Mouse (Mus musculus) kidney, adult 9 months (tissue): Measurements from ENCODE around the gene Tob1.

Experiments used
- DNase-seq: peaks from one replicate; pipeline ENCODE4 v3.0.0; 2022

The Tob1 gene

DNA sequence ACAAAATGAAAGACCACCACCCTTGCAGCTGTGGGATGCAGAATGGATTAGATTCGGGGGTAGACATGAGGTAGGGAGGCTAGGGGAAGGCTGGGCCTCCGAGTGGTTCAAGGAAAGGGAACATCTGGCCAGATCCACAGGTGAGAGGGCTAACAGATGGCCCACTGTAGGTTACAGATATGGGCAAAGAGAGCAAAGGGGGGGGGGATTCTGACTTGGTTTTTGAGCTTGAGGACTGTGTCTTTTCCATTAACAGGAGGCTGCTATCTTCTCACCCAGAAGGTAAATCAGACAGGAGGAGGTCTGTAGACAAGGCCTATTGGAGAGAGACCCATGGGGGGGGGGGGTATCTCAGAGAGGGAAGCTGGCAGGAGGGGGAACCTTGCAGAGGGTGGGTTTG is 11.5 kb upstream of the Tob1 start:
- no peak for DNase-seq

DNA sequence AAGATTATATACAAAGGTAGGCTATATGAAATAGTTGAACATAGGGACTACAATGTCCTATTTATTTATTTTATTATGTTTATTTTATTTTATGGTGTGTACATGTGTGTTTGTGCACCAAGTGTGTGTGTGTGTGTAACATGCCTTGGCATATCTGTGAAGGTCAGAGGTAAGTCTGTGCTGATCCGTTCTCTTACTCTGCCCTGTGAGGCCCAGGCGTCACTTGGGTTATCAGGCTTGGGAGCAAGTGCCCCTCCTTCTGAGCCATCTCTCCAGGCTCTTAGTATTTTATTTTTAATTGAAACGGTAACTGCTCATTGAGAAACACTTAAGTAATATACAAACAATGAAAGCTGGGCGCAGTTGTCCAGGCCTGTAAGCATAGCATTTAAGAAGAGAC is 10.8 kb upstream of the Tob1 start:
- DNase-seq, result no peak

DNA sequence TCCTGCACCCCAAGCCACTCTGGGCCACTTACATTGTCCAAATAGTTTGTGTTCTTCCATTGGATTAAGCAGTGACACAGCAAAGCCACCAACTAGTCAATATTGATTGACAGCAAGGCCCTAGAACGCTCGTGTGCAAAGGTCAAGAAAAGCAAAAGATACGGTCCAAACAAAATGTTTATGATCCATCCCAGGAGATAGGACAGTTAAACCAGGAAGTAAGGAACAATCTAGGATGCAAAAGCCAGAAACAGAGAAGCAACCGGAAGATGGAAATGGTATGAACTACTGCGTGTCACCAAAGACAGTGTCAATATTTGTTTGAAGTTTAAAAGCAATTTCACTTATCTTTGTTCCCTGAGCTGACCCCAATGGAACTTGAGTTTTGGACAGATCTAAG is 9.1 kb upstream of the Tob1 start:
- DNase-seq, result no peak

DNA sequence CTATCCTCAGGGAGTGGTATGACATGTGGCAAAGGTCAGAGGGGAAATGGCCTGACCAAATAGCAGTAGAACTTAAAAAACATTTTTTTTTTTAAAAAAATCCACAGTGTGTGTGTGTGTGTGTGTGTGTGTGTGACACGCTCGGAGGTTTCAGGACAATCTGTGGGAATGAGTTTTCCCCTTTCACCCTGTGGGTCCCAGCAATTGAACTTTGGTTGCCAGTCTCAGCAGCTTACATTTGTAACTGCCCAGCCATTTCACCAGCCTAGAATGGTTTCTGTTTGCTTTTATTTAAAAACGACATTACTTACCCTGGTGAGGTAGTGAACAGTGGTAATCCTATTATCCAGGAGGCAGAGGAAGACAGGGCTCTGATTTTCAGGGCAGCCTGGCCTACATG is 8.2 kb upstream of the Tob1 start:
- DNase-seq, result no peak

DNA sequence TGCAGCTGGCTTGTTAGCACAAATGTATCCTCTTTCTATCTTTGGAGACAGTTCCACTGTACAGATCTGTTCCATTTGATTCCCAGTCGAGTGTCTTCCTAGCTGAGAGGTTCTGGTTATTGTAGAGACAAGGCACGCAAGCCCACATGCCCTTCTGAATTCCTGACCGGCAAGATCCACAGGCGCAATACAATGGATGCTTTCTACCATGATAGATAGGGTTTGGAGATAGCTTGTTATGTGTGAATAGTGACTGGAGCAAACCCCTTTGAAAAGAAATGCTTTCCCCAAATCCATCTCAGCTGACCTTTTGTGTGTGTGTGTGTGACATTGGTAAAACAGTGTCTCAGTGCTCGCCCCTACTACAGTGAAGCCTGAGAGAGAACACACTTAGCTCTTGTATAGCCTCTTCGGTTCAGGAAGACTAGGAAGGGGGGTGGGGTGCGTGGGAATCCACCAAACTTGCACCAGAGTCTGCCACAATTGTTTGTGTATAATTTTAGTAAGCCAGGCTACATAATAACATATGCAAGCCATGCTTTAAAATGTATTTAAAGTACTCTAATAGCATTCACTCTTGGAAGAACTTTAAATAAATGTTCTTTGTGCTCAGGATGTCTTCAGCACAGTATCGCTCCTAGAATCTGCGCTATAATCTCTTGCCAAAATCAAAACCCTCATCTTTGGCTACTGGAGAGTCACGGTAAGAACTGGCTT is 4.7 kb upstream of the Tob1 start:
- DNase-seq, result no peak

DNA sequence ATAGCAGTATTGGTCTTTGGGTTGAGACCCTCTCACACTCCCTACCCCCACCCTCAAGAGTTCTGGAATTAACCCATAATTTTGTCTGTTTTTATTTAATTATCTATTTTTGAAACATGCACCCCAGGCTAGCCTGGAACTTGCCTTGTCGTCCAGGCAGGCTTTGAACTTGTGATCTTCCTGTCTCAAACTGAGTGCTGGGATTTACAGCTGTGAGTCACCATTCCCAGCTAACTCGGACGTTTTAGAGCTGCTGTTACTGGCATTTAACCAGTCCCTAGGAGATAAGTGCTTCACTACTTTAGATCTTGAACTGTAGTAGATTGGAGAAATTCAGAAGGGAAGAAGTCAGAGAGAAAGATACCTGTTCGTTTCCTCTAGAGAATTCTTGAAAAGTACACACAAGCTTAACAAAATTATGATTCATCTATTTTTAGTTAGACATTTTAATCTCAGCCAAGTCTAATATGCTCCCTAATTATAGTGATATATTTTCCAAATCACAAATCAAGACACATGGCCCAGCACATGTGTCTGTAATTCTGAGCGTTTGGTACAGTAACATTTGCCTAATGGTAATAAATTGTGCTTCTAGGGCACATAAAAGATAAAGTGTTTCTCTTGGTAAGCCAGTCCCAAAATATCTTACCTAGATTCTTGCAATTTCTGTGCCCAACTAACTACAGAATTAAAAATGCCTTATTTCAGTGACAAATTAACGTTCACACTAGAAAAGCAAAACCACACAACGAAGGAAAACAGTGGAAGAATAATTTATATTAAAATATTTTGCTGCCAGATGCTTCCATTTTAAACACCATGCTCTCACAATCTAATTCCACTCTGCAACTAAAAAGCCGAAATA is 2.2 kb upstream of the Tob1 start:
- DNase-seq, result no peak

DNA sequence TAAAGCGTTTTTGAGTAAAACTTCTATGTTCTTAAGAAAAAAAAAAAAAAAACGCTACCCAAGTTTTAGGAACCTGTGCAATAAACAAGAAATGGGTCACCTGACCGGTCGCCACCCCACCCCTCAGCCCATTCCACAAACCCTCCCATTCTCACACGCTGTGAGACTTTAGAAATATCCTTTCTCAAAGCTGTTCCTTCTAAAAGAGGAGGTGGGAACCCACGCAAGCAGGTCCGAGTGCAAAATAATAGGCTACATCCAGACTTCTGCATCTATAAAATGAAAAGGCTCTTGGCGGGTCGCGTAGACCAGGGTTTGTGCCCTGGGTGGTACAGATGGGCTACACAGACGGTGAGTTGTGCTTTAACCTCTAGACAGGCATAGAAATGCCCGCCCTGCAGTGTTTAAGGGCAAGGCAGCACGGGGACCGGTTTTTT is 1.5 kb upstream of the Tob1 start:
- no peak for DNase-seq

DNA sequence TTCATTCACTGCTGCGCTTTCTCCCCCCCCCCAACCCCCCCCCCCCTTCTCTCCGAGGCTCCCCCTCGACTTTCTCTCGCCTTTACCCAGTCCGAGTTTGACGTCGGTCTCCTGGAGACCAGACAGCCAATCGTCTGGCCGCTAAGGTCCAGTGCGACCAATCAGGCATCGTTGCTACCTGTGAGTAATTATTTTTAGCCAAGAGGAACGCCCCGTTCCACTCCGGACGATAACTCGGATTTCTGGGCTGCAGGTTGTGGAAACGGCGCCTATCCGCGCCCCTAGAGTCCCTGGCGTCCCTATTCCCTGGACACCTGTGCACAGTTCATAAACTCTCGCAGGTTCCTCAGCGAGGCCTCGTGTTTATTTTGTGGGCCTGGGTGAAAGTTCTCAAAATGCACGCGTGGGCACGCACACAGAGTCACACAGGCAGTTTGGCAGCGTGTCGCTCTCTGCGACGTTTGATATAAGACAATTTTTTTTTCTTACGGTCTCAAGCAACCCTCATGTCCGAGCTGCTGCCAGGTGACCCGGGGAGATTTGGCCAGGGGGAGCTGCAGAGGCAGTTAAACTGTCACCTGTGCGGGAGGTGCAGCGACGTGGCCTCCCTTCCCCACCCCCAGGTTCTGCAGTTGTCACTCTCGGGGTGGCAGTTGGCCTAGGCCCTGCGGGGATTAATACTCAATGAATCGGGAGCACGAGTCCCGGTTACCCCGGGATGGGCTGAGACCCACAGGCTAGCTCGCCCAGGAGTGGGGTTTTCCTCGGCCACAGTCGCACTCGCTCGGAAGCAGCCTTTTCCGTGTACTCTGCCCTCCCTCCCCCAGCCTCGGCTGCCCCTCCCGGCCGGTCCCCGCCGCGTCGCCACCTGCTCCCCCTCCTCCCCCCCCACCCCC is 815 bp upstream of the Tob1 start:
- peak; percentile 98 for DNase-seq

DNA sequence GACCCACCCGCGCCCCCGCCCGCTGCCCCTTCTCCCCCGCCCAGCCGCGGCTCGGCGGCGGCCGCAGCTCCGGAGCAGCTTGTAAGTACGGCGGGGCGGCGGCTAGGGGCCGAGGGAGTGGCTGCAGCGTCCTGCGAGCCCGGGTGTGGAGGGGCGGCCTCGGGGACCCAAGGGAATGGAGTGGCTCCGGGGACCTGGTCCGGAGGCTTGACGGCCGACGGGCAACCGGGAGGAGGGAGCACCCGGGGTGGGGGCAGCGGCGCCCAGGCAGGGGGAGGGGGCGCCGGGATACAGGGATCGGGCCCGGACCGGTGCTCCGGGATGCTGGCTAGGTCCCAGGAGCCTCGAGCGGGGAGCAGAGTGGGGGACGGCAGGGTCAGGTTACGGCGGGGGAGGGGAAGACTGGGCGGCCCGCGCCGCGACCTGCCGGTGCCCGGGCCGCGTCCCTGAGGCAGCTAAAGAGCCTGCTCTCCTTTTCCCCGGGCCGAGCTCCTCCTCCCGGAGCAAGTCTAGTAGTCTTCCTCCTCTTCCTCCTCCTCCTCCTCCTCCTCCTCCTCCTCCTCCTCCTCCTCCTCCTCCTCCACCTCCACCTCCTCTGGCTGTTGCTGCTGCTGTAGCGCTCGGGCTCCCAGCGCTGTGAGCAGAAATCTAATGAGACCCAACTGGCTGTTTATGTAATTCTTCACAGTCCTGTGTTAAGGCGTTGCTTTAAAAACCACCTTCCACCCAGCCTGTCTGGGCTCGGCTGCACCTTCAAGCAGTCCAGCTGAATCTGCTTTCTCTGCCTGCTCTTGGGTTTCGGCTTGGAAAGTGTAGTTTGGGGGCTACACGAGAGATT is 616 bp downstream of the Tob1 start:
- DNase-seq, result peak; percentile 74

DNA sequence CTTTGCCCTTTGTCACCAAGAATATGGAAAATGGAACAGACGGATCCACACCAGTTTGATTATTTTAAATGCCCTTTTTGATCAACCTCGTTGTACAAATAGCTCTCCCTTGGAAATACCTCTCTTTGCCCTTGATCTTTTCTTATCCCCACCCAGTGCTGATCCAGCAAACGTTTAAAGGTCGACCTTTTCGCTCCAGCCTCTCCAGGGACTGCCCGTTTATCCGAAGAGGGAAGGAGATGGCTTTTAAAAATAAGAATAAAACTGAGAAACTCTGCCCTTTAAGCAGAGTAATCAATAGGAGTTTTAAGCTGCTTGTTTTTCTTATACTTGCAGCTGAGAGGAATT is 1.2 kb downstream of the Tob1 start:
- DNase-seq, result peak; percentile 69

DNA sequence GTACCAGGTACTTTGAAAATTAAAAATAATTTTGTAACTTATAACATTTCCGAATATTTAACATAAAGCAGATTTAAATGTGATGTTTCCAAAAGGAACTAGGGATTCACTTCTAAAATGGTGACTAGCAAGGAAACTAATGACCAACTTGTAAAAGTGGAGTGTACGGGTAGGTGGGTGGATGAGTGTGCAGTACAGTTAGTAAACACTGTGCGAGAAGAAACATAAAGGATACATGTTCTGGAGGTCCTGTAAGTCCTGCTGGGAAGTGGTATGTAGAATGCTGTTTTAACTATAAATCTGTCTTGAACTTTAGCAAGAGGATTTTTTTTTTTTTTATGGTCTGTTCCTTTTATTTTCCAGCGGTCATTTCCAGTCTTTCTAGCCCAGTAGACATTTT is 1.7 kb downstream of the Tob1 start:
- no peak for DNase-seq

DNA sequence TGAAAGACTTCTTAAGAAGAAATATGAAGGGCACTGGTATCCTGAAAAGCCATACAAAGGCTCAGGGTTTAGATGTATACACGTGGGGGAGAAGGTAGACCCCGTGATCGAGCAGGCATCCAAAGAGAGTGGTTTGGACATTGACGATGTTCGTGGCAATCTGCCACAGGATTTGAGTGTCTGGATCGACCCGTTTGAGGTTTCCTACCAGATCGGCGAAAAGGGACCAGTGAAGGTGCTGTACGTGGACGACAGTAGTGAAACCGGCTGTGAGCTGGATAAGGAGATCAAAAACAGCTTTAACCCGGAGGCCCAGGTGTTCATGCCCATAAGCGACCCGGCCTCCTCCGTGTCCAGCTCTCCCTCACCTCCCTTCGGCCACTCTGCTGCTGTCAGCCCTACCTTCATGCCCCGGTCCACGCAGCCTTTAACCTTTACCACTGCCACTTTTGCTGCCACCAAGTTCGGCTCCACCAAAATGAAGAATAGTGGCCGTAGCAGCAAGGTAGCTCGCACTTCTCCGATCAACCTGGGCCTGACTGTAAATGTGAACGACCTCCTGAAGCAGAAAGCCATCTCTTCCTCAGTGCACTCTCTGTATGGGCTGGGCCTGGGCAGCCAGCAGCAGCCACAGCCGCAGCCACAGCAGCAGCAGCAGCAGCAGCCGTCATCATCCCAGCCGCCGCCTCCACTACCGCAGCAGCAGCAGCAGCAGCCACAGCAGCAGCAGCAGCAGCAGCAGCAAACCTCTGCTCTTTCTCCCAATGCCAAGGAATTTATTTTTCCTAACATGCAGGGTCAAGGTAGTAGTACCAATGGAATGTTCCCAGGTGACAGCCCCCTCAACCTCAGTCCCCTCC is 2.7 kb downstream of the Tob1 start:
- DNase-seq, result peak; percentile 45

DNA sequence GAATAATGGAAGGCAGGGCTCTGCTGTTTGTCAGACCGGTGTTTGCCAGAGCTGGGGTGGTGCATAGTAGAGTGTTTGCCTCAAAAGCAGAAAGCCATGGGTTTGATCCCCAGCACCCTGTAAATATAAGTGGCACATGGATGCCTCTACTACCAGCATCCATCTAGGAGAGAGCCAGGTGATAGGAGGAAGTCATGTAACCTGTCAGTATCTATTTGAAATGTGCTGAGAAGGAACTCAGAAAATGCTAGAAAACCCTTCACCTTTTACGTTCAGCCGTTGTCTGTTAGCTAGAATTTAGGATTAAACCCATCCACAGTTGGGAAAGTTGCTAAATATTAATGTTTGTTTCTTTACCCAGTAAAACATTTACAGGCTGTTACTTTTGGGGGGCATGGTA is 4.3 kb downstream of the Tob1 start:
- DNase-seq, result no peak

DNA sequence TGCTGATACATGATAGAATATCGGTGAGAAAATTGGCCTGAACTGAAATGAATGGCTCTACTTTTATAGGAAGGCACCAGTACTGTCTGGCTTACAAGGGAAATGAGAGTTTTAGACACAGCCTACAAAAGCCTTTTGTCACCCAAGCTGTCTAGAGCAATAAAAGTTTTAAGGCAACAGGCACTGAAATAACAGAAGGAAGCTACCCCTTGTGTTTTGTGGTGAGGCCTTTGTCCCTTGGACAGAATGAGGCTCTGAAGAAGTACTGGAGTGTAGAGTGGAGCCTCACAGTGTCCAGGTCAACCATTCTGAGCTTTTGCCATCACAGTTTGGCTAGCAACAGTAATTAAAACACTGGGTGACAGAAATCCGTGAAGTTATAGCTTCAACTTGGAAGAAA is 5.0 kb downstream of the Tob1 start:
- peak; percentile 44 for DNase-seq

DNA sequence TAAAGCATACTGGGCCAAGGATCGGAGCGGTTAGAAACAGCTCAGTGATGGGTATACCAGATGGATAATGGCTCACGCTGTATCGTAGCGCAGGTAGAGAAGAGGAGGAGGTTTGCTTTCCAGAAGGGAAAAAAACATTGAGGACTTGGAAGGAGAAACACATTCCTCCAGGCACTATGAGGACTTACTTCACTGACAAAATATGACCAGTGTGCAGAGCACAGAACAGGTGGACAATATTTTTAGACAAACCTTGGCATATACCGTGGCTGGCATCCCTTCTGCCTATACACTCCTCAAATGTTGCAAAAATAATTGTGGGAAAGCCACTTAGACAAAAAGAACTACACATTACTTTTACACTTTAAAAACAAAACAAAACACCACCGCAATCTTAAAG is 10.0 kb downstream of the Tob1 start:
- no peak for DNase-seq

DNA sequence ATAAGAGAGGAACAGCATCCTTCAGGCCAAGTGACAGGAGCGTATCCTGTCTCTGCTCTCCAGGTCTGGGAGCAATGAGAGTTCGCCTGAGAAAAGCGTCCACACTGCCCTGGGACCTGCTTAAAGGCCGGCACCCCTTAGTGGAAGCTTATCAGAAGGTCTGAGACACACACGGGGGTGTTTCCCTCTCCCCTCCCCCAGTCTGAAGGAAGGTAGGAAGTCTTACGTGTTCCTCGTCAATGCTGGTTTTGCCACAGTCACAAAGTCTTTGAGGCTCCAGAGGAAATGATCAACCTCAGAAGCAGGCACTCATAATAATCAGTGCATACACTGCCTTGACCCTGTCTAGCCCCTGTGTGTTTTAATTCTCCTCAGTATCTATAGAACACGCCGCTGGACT is 12.3 kb downstream of the Tob1 start:
- DNase-seq, result no peak

DNA sequence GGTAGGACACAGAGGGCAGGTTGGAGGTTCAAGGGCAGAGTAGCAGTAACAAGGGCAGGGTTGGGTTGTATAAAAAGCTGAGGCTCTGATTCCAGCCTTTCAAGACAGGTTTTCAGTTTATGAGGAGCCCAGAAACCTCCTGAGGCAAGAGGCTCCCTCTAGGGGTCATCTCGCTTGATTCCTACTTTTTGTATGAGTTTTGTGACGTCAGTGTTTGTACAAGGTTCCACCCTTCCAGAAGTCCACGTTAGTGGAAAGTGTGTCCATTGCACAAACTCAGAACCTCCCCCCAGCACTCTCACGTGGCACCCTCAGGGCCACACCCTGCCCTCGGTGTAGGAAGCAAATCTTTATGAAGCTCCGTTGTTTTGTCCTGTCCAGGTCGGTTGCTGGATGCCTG is 14.7 kb downstream of the Tob1 start:
- DNase-seq, result peak; percentile 89

DNA sequence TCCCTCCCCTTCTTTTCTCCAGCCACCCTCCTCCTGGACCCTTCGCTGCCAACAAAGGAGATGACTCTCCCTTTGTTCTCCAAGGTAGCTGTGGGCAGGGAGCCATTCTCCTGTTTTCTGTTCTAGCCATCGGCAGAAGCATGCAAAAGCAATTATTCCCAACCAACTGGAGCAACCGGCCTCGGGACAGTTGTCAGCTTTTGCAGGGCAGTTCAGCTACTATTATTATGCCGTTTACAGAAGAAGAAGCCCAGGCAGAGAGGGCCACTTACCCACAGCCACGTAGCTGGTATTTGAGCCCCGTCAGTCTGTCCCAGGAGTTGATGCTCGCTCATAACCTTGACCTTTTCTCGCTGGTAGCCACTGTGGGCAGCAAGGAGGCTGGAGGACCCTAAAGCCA is 17.2 kb downstream of the Tob1 start:
- no peak for DNase-seq

DNA sequence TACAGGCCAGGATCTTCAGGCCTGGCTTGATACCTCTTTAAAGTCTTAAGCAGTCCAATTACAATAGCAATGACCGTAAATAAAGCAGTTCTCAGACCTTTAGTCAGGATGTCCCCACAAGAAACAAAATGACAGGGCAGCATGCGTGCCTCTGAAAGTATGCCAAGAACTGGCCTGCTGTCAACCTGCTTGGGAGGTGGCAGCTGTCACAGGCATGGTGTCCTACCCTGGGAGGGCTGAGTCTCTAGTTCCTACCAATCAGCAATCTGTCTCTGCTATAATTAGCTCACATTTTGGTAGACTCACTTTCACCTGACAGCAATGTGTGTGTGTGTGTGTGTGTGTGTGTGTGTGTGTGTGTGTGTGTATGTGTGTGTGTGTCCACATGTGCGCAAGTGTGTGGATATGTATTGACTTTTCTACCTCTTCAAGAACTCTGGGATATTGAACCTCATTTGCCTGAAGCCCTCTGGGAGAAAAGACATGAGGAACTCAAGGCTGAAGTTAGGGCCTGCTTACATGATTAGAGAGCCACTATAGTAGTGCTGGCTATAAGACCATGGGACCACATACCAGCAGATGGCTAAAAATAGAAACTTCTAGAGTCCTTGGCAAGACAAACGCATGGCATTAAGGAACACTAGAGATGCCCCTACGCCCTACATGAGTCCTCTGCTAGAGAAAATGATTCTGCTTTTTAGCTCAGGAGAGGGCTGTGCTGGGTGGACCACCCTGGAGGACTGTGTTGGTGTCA is 18.1 kb downstream of the Tob1 start:
- no peak for DNase-seq

DNA sequence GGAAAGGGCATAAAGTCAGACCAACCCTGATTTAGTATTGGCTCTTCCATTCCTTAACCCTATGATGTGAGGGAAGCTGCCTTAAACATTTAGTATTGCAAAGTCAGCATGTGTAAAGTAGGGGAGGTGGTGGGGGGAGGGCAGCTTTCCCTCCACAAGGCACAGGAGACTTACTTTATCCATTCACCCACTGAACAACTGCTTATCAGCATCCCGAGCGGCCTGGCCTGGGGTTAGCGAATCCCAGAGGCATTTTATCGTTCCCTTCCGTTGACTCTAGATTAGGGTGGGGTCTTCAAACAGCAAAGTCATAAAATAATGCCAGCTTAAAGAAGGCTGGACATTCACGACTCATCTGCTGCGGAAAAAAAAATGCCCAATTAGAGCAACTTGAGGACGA is 19.0 kb downstream of the Tob1 start:
- no peak for DNase-seq
